Mouse (Mus musculus) 416B (cell line): ENCODE data around the gene Ahctf1.
A peak's percentile ranks its signal among the peaks of the same experiment; 100 is the strongest.
"Not testable (repeated sequence)": the region's sequence is repeated elsewhere in the genome, so short reads cannot be mapped to it uniquely, and the experiment has no call there.

Experiments used
- DNase-seq: peaks from one replicate; pipeline ENCODE4 v3.0.0; 2011; ENCODE audit warnings: low read depth

The Ahctf1 gene

DNA sequence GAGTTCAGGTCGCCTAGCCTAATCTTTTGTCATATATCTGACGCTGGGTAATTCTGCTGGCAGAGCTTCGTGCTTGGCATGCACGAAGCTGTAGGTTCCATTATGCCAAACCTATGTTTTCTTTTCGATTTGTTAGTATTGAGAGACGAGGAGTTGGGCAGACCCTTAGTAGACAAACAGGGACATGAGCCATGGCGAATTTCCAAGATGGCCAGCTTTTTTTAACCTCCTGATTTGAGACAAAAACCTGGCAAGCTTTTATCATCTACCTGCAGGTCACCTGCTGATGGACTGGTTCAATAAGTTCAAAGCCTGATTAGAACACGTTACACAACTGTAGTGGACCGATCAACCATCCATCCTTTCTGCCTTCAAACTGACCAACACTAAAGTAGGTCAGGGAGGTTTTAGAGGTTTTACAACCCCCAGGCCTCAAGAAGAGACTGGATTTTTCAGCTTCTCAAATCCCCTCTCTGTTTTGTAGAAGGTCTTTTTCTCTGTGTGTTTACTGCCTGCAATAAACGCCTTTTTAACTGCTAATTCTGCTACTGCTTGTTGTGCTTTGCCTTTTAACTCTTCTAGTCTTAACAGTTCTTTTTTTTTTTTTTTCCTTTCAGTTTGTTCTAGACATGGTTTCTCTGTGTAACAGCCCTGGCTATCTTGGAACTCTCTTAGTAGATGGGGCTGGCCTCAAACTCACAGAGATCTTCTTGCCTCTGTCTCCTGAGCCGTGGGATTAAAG lies 831 bp upstream of the Ahctf1 start:
- DNase-seq, result peak; percentile 21

DNA sequence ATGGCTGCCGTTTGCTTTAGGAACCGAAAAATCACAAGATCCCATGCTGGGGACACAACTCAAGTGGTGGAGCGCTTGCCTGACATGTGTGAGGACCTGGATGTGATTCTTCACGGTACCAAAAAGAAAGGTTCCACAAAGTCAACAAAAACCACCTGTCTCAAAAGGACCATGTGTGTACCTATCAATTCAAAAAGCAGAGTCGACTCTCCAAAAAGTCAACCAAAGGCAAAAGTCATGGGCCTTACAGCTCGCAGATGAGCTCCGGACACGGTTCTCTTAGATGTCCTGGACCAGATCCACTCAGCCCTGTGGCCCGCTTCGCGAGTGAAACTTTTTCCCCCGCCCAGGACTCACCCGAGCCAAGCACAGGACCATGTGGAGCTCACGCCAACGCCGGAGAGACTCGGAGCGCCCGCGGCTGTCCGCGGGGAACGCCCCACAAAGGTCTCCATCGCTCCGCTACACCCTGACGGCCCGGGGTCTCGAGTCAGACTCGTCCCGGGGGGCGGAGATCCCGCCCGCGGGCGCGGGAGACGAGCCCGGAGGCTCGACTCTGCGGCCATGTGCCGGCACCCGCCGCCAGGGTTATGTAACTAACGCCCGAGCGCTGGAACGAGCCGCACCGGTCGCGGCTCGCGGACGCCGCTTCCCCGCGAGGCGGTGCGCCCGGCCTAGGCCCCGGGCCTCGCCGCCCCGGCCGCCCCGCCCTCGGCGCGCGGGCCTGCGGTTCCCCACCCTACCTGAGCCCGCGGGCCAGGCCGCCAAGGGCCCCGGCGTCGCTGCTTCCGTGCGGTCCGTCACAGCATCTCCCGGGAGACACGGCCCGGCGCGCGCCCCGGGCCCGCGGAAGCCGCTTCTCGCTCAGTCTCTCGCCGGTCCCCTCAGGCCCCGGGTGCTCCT lies 619 bp downstream of the Ahctf1 start, which contains the start of gene Gm10518:
Gene Gm10518 (plus strand): TSS at position 767 of the 903 bp plus-strand sequence.
- peak; percentile 45 for DNase-seq

DNA sequence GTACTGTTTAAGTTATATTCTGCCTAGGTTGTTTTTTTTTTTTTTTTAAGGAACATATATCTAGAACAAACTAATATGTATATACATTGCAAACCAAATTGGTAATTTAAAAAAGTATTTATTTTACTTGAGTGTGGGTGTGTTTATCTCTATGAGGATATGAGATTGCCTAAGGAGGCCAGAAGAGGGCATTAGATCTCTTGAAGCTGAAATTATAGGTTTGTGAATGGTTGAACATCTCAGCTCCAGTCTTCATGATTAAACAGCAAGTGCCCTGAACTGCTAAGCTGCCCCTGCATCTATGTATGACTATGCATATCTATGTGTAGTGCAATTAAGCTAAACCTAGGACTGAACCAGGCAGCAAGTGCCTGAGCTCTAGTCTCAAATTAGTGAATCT lies 4.7 kb downstream of the Ahctf1 start:
- DNase-seq, result peak; percentile 63

DNA sequence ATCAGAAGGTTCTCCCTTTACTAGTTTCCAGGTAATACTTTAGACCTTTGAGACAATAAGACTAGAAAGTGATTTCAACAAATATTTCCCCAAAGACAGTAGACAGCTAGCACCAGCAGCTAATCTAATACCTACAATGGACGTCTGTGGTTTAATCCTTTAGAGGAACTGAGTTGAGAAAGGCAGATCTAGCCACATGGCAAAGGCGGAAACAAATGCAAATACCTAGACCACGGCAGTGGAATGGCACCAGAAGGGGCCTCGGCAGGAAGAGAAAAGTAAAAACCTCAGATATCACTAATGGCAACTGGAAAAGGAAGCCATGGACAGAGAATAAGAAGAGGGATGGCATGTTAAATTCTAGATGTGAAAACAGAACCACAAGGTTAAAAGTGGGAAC lies 16.2 kb downstream of the Ahctf1 start:
- DNase-seq, result peak; percentile 52

DNA sequence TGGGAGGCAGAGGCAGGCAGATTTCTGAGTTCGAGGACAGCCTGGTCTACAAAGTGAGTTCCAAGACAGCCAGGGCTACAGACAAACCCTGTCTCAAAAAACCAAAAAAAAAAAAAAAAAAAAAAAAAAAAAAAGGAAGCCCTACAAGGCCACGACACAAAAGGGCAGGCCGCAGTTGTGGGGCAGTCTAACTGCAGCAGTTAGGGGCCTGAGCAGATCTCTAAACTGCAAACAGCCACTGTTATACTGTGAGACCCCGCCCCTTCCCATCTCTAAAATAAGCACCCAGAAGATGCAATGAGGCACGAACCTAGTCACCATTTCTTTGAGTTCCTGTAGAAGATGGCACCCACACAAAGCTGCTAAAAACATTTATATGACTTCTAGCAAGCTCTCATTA lies 18.0 kb downstream of the Ahctf1 start:
- no peak for DNase-seq

DNA sequence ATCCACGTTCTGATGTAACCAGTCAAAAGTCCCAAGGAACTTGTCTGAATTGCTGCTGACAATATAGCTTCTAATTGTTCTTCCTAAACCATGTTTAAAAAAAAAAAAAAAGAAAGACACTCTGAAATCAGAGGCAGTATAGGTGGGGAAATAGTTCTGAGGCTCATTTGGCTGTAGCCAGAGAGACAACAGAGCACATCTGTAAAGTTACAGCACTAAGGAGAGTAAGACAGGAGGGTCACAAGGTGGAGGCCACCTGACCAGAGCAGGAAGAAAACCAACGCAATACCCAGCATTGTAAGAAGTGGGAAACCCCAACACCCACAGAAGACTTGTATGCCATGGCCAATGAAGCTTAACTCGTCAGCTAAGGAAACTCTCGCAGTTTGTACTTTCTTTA lies 19.4 kb downstream of the Ahctf1 start:
- no peak for DNase-seq

DNA sequence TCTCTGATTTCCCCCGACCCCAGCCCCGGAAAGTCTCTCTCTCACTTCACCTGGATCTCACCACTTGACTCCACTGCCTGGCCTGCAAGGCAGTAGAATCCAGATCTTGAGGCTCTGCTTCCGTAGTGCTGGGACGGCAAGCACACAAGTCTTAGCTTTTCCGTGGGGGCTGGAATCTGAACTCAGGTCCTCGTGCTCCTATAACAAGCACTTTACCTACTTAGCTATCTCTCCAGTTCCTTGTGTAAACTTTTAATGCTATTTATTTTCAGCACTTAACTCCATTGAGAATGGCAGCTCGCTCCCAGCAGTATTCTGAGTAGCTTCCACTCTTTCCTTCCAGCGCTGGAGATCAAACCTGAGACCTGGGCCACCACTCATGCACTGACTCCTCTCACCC lies 26.6 kb downstream of the Ahctf1 start:
- DNase-seq, result no peak

DNA sequence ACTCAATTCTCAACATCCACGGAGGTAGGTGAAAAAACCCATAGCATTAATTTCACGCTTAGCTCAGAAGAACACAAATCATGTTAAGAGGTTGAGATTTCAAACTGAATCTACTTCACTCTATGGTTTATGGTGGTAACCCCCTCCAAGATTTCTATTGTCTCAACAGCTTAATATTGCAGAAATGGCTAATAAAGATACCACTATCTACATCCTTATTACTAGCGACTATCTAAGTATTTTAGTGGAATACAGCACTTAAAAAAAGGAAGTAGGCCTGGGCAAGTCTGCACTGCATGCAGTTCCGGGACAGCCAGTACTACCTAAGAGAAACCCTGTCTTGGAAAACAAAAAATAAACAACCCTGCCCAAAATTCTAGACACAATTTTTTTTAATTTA lies 42.9 kb downstream of the Ahctf1 start:
- no peak for DNase-seq

DNA sequence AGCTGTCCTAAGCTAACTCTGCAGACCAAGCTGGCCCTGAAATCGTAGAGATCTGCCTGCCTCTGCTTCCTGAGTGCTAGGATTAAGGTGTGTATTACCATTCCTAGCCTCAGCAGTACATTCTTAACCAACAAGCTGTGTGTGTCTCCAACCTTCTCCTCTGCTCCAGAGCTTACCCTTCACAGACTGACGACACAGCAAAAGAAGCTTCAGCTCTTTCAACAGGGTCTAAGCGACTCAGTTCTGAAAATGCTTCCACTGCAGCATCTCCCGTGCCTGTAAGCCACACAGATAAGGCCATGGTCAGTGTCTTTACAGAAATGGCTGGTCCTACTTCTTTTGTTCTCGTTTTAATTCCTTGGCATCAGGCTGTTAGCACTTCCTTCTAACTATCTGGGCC lies 43.4 kb downstream of the Ahctf1 start:
- no peak for DNase-seq

DNA sequence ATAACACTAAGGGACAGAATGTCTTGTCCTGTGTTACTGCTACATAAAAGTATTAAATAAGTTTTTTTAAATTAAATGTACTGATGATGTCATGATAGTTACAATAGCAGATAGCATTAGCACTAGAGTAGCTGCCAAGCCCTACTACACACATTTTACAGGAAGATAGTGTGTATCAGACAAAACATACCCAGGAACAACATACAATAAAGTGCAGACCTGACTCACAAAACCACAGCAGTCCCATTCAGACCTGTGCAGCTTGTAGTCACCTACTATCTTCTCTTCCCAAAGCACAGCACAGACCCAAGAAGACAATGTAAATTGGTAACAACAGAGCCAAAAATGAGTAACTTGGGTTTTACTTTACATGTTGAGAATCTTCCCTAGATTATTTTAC lies 47.0 kb downstream of the Ahctf1 start:
- no peak for DNase-seq

DNA sequence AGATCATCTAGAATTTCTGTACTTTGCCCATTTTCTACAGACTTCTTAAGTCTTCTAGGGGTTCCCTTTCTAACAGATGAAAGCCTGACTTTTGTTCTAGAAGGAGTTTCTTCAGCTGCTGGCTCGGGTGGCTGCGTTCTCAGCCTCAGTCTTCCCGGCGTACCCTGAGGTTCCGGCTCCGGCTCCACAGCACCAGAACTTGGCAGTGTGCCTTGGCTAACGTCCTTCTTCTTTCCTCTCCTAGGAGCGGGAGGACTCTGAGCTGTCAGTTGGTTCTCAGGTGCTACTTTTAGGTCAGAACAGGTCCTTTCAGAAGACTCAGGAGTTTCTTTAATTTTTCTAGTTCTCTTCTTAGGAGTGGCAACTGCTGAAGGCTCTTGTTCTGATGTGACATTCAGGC lies 50.5 kb downstream of the Ahctf1 start:
- DNase-seq, result no peak

DNA sequence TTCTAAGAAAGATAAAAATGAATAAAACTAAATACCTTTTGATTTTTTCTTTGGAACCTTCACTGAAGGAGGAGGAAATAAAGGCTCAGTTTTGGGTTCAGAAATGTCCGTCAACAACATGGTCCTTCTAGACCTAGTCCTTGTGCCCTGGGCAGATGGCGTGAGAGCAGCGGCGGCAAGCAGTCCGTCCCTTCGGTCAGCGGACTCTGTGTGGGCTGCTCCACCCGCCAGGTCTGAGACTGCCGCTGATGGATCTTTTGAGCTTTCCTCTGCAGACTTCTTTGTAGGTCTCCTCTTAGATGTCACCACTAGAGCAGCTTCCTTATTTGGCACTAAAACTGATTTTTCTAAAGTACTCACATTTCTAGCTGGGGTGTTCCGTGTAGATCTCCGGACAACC lies 51.2 kb downstream of the Ahctf1 start:
- DNase-seq, result no peak

DNA sequence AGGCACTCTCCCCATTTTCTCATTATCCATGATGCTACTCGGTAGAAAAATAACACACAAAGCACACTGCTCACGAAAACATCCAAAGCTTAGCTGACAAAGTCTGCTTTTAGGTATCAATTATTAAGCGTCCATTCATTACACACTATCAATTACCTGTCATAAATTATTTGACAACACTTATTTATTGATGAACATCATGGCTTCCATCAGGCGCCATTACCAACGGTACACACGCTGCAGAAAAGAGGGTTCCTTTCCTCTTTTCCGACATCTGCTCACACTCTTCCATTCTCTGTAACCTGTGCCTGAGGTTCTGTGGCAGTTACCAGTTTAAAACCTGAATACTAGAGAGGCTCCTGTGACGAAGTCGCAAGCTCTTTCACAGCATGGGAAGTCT lies 58.3 kb downstream of the Ahctf1 start, which contains the start of gene Kif28:
Gene Kif28 (minus strand): TSS at position 101 of the 400 bp plus-strand sequence.
- DNase-seq, result no peak

DNA sequence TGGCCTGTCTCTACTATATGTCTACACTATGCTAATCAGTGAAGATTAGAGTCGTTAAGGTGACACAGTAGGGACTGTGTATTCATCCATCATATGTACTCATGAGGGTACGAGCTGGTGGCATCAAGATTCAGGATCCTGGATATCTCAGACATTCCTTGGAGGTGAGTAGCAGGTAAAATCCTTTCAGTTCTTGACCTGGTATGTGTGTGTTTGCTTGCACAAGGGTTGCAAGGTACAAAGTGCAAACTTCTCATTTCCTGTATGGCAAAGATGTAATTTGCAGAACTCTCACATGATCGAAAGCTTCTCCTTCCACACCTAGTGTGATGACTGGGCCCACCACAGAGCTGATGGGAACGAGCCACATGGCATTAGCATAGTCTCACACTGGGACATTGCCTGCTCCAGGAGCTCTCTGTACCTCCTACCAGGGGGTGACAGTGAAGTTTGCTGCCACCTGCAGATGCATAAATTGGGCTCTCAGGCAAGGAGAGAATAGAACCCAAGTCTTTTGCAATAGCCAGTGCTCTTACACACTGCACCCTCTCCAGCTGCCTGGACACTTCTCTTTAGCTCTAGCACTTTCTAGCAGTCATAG lies 59.8 kb downstream of the Ahctf1 start:
- DNase-seq, result no peak

DNA sequence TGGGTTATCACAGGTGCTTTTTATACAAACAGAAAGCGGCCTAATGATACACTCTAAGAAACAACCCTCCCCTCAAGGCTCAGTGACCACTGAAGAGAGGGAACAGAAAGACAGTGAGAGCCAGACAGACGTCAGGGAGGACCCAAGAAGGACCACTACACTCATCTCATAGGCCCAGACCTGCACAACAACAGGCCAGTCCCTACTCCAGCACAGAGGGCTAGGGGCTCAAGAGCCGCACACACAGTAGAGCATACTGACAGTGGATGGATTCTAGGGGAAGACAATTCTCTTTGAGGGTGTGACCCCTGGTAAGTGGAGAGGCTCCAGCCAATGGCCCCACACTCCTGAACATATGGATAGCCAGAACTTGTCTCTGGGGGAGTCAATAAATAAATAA lies 67.0 kb downstream of the Ahctf1 start:
- DNase-seq, result no peak

DNA sequence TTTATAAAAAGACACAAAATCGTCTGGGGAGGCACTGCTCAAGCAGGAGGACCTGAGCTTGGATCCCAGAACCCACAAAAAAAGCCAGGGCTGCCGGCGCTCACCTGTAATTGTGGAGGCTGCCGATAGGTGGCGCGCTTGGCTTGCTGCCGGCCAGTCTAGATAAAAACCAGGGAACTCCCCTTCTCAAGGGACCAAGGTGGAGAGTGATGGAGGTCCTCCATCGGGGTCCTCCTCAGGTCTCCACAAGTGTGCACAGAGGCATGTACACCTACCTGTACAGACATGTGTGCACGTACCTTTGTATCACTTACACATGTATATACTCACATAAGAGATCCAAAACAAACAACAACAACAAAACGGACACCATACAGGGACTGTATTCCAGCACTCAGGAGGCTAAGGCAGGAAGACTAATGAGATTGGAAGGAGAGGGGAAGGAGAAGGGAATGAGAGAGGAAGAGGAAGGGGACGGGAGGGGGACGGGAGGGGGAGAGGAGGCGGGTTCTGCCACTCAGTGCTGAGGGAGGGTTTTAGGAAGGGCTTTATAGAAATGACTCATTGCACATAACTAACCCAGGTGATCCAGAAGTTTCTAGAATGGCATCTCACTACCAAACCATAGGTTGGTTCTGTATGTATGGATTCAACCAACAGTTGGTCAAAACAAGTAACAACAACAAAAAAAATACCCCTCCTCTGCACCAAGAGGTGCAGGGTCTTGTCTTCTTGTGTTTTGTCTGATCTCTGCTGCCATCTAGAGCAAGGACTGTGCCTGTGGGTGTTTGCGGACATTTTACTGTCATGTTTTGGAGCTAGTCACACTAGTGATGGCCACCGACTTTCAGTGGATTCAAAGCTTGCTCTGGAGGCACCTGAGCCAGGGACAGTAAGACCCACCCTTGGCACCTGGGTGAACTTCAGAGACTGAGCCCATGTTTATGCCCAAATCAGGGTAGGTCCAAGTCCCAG lies 68.7 kb downstream of the Ahctf1 start:
- DNase-seq, result peak; percentile 75

DNA sequence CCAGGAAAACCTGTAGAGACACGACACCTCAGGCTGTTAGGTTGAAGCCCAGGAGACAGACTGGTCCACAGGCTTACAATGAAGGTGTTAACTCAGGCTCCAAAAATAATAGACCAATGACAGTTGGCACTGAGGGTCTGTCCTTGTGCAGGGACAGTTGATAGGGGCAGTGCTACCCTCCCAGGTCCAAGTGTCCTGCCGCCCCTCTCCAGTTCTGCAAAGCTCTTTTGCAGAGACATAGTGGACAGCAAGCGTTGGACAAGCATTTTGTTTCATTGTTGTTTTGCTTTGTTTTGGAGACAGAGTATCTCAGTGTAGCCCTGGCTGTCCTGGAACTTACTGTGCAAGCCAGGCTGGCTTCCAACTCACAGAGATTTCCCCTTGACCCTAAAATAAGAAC lies 72.1 kb downstream of the Ahctf1 start:
- no peak for DNase-seq

DNA sequence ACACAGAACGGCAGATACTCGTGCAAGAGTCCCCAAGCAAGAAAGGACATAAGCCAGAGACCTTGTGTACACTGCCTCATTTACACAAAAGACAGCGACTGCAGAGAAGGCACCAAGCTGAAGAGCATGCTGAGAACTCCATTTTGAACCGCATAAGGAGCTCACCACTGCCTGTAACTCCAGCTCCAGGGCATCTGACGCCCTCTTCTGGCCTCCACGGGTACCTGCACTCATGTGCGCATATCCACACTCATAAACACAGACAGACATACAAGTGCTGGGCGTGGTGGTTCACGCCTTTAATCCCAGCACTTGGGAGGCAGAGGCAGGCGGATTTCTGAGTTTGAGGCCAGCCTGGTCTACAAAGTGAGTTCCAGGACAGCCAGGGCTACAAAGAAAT lies 74.8 kb downstream of the Ahctf1 start:
- no peak for DNase-seq

DNA sequence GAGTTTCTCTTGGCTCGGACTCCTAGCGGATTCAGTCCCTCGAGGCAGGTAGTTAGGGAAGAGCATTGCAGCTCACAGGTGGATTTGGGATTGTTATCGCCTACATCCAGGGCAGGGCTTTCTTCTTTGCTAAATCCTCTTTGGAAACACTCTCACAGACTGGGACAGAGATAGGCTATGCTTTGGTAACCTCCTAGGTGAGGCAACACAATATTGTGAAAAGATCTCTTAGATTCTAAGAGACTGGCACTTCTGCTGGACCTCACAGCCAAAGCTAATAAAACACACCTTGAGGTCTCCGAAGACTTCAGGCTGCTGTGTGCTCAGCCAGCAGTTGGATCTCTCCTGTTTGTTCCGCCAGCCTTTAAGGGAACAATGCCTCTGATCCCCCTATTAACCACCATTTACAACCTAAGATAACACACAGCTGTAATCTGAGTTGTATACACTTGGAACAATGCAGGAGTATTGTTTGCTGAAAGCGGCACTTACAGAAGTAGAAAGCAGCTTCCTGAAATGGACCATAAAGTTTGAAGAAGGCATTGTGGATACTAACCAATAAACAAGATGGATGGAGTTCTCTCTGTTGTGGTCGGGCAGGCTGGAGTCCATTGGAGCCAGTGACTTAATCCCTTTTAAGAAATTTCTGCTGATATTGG lies 80.5 kb downstream of the Ahctf1 start:
- no peak for DNase-seq

DNA sequence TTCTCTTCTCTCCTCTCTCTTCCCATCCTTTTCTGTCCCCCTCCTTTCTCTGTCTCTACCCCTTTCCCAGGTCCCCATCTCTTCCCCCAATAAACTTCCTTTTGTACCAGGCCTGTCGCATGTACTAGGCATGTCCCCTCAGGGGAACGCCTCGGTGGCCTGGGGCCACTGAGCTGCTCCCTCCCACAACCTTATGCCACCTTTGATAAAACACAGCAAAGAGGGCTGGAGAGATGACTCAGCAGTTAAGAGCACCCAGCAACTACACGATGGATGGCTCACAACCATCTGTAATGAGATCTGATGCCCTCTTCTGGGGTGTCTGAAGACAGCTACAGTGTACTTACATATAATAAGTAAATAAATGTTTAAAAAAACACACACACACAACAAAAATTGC lies 87.7 kb downstream of the Ahctf1 start:
- DNase-seq, result peak; percentile 66

DNA sequence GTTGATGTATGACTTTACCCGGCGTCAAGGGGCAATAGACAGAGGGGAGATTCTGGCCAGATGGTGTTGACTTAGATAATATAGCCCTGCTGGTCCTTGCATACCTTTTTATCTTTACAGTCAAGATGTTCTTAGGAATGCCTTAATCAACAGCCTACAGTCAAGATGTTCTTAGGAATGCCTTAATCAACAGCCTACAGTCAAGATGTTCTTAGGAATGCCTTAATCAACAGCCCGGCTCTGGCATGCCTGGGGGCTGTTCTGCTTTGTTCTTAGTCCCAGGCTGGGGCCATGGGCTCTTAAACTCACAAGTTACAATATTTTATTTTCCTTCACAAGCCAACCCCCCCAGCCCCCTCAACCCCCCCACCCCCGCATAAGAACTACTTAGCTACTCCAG lies 88.2 kb downstream of the Ahctf1 start:
- not testable (repeated sequence) for DNase-seq
